Mouse (Mus musculus): ENCODE measurements at regions not wholly inside any gene's neighbourhood (a gene's known extent, or its start where the extent isn't known, plus 50 kb on each side); places are given as distances from the start of the nearest gene placed in this dataset.

GRCm38 (mm10) chr10:91260416-91260815 lies 79.3 kb upstream of the Tmpo start:
- DNase-seq (ENCODE audit: low spot score), result no peak
- Histone ChIP-seq H3K4me3 (ENCODE audit: low read depth, low read length) (no peak overlapping the region), H3K9me3 (replicated peaks; ENCODE audit: control insufficient read depth, low read length) (no peaks in the 10 kb centered on the region), H3K27ac (ENCODE audit: low read depth) (no peak overlapping the region), H3K4me2 (ENCODE audit: low read depth, low read length) (no peak overlapping the region), H3K36me3 (replicated peaks; ENCODE audit: control insufficient read depth, insufficient read depth, low read length) (no peaks in the 10 kb centered on the region), H3K9ac (replicated peaks; ENCODE audit: low read depth, low read length) (no peak overlapping the region), H3K4me1 (ENCODE audit: control insufficient read depth, insufficient read depth) (no peaks in the 10 kb centered on the region), H3K27me3 (ENCODE audit: control insufficient read depth, insufficient read depth, low read length) (no peaks in the 10 kb centered on the region)
- no peak for ATAC-seq (ENCODE audit: insufficient read depth, low read depth)
- 94% methylated on average over 10 of the region's 10 CpGs for WGBS
- TF ChIP-seq CTCF (IDR thresholded peaks at IDR 0.05; ENCODE audit: low read depth) (no peak), EP300 (IDR thresholded peaks at IDR 0.05; ENCODE audit: low read depth) (no peak)

GRCm38 (mm10) chr10:91249681-91250195 lies 68.6 kb upstream of the Tmpo start:
- no peaks in the 10 kb centered on the region for H3K36me3 ChIP-seq (replicated peaks; ENCODE audit: control insufficient read depth, insufficient read depth, low read length)
- DNase-seq (ENCODE audit: low spot score) (no peak), ATAC-seq (ENCODE audit: insufficient read depth, low read depth) (no peak)
- 45% methylated on average over 18 of the region's 18 CpGs for WGBS
- H3K9ac ChIP-seq (replicated peaks; ENCODE audit: low read depth, low read length), result no peak overlapping the region; the same call in 1 of the 2 replicates
- H3K27ac ChIP-seq (ENCODE audit: low read depth), result no peak overlapping the region
- H3K4me2 ChIP-seq (ENCODE audit: low read depth, low read length), result peak overlapping the region; percentile 49
- TF ChIP-seq CTCF (IDR thresholded peaks at IDR 0.05; ENCODE audit: low read depth), result no peak
- no peak for TF ChIP-seq EP300 (IDR thresholded peaks at IDR 0.05; ENCODE audit: low read depth)
- no peaks in the 10 kb centered on the region for H3K4me1 ChIP-seq (ENCODE audit: control insufficient read depth, insufficient read depth)
- H3K4me3 ChIP-seq (ENCODE audit: low read depth, low read length), result peak overlapping the region; percentile 21; the same call in 1 of the 2 replicates
- H3K9me3 ChIP-seq (replicated peaks; ENCODE audit: control insufficient read depth, low read length), result no peaks in the 10 kb centered on the region
- H3K27me3 ChIP-seq (ENCODE audit: control insufficient read depth, insufficient read depth, low read length), result no peaks in the 10 kb centered on the region

- DNase-seq (ENCODE audit: low spot score) (peak; percentile 79), ATAC-seq (ENCODE audit: insufficient read depth, low read depth) (no peak)
- Histone ChIP-seq H3K27me3 (ENCODE audit: control insufficient read depth, insufficient read depth, low read length) (no peaks in the 10 kb centered on the region), H3K4me1 (ENCODE audit: control insufficient read depth, insufficient read depth) (peaks cover 24% of the 10 kb centered on the region), H3K27ac (ENCODE audit: low read depth) (no peak overlapping the region), H3K4me3 (ENCODE audit: low read depth, low read length) (no peak overlapping the region), H3K4me2 (ENCODE audit: low read depth, low read length) (no peak overlapping the region), H3K9ac (replicated peaks; ENCODE audit: low read depth, low read length) (no peak overlapping the region), H3K9me3 (replicated peaks; ENCODE audit: control insufficient read depth, low read length) (no peaks in the 10 kb centered on the region), H3K36me3 (replicated peaks; ENCODE audit: control insufficient read depth, insufficient read depth, low read length) (no peaks in the 10 kb centered on the region)
- TF ChIP-seq CTCF (IDR thresholded peaks at IDR 0.05; ENCODE audit: low read depth) (peak; percentile 69), EP300 (IDR thresholded peaks at IDR 0.05; ENCODE audit: low read depth) (no peak; the same call in 1 of the 2 replicates)
- 66% methylated on average over 3 of the region's 3 CpGs for WGBS
Measured at GRCm38 (mm10) chr10:91244297-91244696, 63.2 kb upstream of the Tmpo start.

GRCm38 (mm10) chr10:91242491-91243046 lies 61.5 kb upstream of the Tmpo start:
- no peaks in the 10 kb centered on the region for H3K27me3 ChIP-seq (ENCODE audit: control insufficient read depth, insufficient read depth, low read length)
- DNase-seq (ENCODE audit: low spot score) (no peak), ATAC-seq (ENCODE audit: insufficient read depth, low read depth) (no peak)
- H3K36me3 ChIP-seq (replicated peaks; ENCODE audit: control insufficient read depth, insufficient read depth, low read length), result no peaks in the 10 kb centered on the region
- no peak overlapping the region for H3K9ac ChIP-seq (replicated peaks; ENCODE audit: low read depth, low read length)
- no peak for TF ChIP-seq EP300 (IDR thresholded peaks at IDR 0.05; ENCODE audit: low read depth)
- TF ChIP-seq CTCF (IDR thresholded peaks at IDR 0.05; ENCODE audit: low read depth), result no peak
- WGBS, result 77% methylated on average over 5 of the region's 5 CpGs
- H3K4me3 ChIP-seq (ENCODE audit: low read depth, low read length), result no peak overlapping the region
- H3K27ac ChIP-seq (ENCODE audit: low read depth), result peak overlapping the region; percentile 92
- peaks cover 26% of the 10 kb centered on the region for H3K4me1 ChIP-seq (ENCODE audit: control insufficient read depth, insufficient read depth)
- no peak overlapping the region for H3K4me2 ChIP-seq (ENCODE audit: low read depth, low read length)
- no peaks in the 10 kb centered on the region for H3K9me3 ChIP-seq (replicated peaks; ENCODE audit: control insufficient read depth, low read length)

GRCm38 (mm10) chr10:91241611-91242005 lies 60.5 kb upstream of the Tmpo start:
- DNase-seq (ENCODE audit: low spot score), result peak; percentile 54
- Histone ChIP-seq H3K4me3 (ENCODE audit: low read depth, low read length) (no peak overlapping the region; the same call in 1 of the 2 replicates), H3K9me3 (replicated peaks; ENCODE audit: control insufficient read depth, low read length) (no peaks in the 10 kb centered on the region), H3K4me2 (ENCODE audit: low read depth, low read length) (peak overlapping the region; percentile 50), H3K27ac (ENCODE audit: low read depth) (peak overlapping the region; percentile 92), H3K9ac (replicated peaks; ENCODE audit: low read depth, low read length) (no peak overlapping the region), H3K4me1 (ENCODE audit: control insufficient read depth, insufficient read depth) (peaks cover 32% of the 10 kb centered on the region), H3K27me3 (ENCODE audit: control insufficient read depth, insufficient read depth, low read length) (no peaks in the 10 kb centered on the region), H3K36me3 (replicated peaks; ENCODE audit: control insufficient read depth, insufficient read depth, low read length) (no peaks in the 10 kb centered on the region)
- TF ChIP-seq EP300 (IDR thresholded peaks at IDR 0.05; ENCODE audit: low read depth), result no peak
- no peak for TF ChIP-seq CTCF (IDR thresholded peaks at IDR 0.05; ENCODE audit: low read depth)
- WGBS, result 11% methylated on average over 7 of the region's 7 CpGs
- peak; percentile 13 for ATAC-seq (ENCODE audit: insufficient read depth, low read depth)
